Mouse (Mus musculus): ENCODE measurements around the gene Clec4g. TPM values are rescaled to one million over a fixed set of nuclear protein-coding genes. Genes with fewer than 3 reads are reported as not detected.

The Clec4g gene
- polyA plus RNA-seq, 1 experiment, result 11.6 TPM

GRCm38 (mm10) chr8:3711646-3712045, 8.8 kb downstream of the Clec4g start:
- TF ChIP-seq FLI1 (IDR thresholded peaks at IDR 0.05; ENCODE audit: low read length), result no peak
- no peak; the same call in 2 of the 3 replicates for TF ChIP-seq GATA1 (IDR thresholded peaks at IDR 0.05; ENCODE audit: borderline replicate concordance, low read length)
- Histone ChIP-seq H3K9me3 (no peaks in the 10 kb centered on the region), H3K4me1 (peaks cover 59% of the 10 kb centered on the region), H3K4me3 (replicated peaks) (peak overlapping the region; percentile 84), H3K36me3 (replicated peaks; ENCODE audit: low read length) (no peaks in the 10 kb centered on the region), H3K27me3 (replicated peaks) (peaks cover 11% of the 10 kb centered on the region)

- Histone ChIP-seq H3K36me3 (replicated peaks; ENCODE audit: low read length) (no peaks in the 10 kb centered on the region), H3K4me1 (peaks cover 67% of the 10 kb centered on the region), H3K9me3 (no peaks in the 10 kb centered on the region), H3K27me3 (replicated peaks) (peaks cover 9% of the 10 kb centered on the region), H3K4me3 (replicated peaks) (peak overlapping the region; percentile 14)
- TF ChIP-seq FLI1 (IDR thresholded peaks at IDR 0.05; ENCODE audit: low read length) (no peak), GATA1 (IDR thresholded peaks at IDR 0.05; ENCODE audit: borderline replicate concordance, low read length) (no peak)
Observed at GRCm38 (mm10) chr8:3710312-3710711, 10.1 kb downstream of the Clec4g start.

DNA sequence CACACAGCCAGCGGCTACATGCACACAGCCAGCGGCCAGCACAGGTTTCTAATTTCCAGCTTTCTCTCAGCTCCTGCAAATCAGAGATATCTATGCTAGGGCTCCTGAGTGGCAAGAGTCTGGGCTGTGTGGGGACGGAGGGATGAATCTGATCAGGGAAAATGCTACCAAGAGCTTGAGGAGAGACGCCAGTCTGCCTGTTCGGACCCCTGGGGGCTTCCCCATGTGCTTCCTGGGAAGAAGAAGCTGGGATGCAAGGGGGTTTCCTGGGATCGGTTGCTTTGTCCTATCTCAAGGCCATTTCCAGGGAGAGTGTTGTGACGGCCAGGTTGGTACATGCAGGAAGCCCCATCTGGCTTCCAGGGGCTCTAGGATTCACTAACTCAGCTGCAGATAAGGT, 12.8 kb downstream of the Clec4g start:
- no peaks in the 10 kb centered on the region for H3K9me3 ChIP-seq
- no peak overlapping the region for H3K4me3 ChIP-seq (replicated peaks)
- no peak for TF ChIP-seq GATA1 (IDR thresholded peaks at IDR 0.05; ENCODE audit: borderline replicate concordance, low read length)
- TF ChIP-seq FLI1 (IDR thresholded peaks at IDR 0.05; ENCODE audit: low read length), result no peak
- H3K4me1 ChIP-seq, result peaks cover 69% of the 10 kb centered on the region
- H3K36me3 ChIP-seq (replicated peaks; ENCODE audit: low read length), result no peaks in the 10 kb centered on the region
- H3K27me3 ChIP-seq (replicated peaks), result peaks cover 9% of the 10 kb centered on the region

GRCm38 (mm10) chr8:3705711-3706110, 14.7 kb downstream of the Clec4g start:
- no peaks in the 10 kb centered on the region for H3K36me3 ChIP-seq (replicated peaks; ENCODE audit: low read length)
- no peak overlapping the region for H3K4me3 ChIP-seq (replicated peaks)
- no peak for TF ChIP-seq FLI1 (IDR thresholded peaks at IDR 0.05; ENCODE audit: low read length)
- TF ChIP-seq GATA1 (IDR thresholded peaks at IDR 0.05; ENCODE audit: borderline replicate concordance, low read length), result no peak
- H3K9me3 ChIP-seq, result no peaks in the 10 kb centered on the region
- peaks cover 63% of the 10 kb centered on the region for H3K4me1 ChIP-seq
- peaks cover 9% of the 10 kb centered on the region for H3K27me3 ChIP-seq (replicated peaks)

- TF ChIP-seq GATA1 (IDR thresholded peaks at IDR 0.05; ENCODE audit: borderline replicate concordance, low read length), result no peak
- no peak for TF ChIP-seq FLI1 (IDR thresholded peaks at IDR 0.05; ENCODE audit: low read length)
- Histone ChIP-seq H3K4me1 (peaks cover 42% of the 10 kb centered on the region), H3K27me3 (replicated peaks) (peaks cover 10% of the 10 kb centered on the region), H3K4me3 (replicated peaks) (no peak overlapping the region), H3K9me3 (no peaks in the 10 kb centered on the region), H3K36me3 (replicated peaks; ENCODE audit: low read length) (no peaks in the 10 kb centered on the region)
Observed at GRCm38 (mm10) chr8:3701491-3701890, 19.0 kb downstream of the Clec4g start.

- Histone ChIP-seq H3K36me3 (replicated peaks; ENCODE audit: low read length) (no peaks in the 10 kb centered on the region), H3K9me3 (no peaks in the 10 kb centered on the region), H3K4me1 (peaks cover 11% of the 10 kb centered on the region), H3K27me3 (replicated peaks) (peaks cover 24% of the 10 kb centered on the region), H3K4me3 (replicated peaks) (no peak within 1 kb of the TSS)
- TF ChIP-seq FLI1 (IDR thresholded peaks at IDR 0.05; ENCODE audit: low read length), result no peak
- TF ChIP-seq GATA1 (IDR thresholded peaks at IDR 0.05; ENCODE audit: borderline replicate concordance, low read length), result no peak
Observed at GRCm38 (mm10) chr8:3694121-3694520, 26.3 kb downstream of the Clec4g start, which contains the start of gene Fcer2a. TSS of gene Fcer2a (minus strand) at chr8:3694175.

DNA sequence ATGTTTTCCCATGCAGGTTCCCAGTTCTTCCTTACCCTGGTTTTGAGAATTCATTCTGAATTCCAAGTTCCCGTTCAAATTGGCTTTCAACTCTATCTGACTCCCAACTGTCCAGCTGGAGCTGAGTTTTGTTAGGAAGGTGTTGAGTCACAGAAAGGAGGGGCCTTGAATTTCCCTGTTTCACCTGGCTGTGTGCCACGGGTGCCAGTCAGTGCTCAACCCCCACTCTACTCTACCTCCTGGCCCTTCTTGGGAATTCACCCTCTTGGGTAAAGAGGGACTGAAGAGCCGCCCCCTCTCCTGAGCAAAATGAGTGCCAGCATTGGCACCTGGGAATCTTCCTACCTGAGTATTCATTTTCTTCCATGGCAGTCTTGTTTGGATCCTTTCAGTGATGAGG, 29.7 kb downstream of the Clec4g start:
- no peak overlapping the region for H3K4me3 ChIP-seq (replicated peaks)
- TF ChIP-seq GATA1 (IDR thresholded peaks at IDR 0.05; ENCODE audit: borderline replicate concordance, low read length) (no peak), FLI1 (IDR thresholded peaks at IDR 0.05; ENCODE audit: low read length) (no peak)
- no peaks in the 10 kb centered on the region for H3K36me3 ChIP-seq (replicated peaks; ENCODE audit: low read length)
- H3K27me3 ChIP-seq (replicated peaks), result peaks cover 21% of the 10 kb centered on the region
- peaks cover 37% of the 10 kb centered on the region for H3K4me1 ChIP-seq
- no peaks in the 10 kb centered on the region for H3K9me3 ChIP-seq

DNA sequence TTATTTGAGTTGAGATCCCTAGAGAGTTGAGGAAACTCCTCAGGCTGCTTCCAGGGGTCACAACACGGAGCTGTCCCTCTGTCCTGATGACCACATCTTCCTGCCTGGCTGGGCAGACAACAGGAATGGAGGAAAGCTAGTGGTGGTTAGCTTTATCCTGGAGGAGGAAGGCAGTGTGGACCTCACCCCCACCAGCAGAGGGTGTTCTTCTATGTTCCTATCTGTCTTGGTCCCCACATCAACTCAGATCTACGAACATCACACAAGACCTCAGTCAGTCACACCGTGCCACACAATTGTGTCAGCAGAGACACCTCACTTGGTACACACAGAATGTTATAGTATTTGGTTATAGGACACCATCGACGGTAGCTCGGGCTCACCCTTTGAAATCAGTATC, 32.9 kb downstream of the Clec4g start:
- no peaks in the 10 kb centered on the region for H3K9me3 ChIP-seq
- H3K4me3 ChIP-seq (replicated peaks), result peak overlapping the region; percentile 54
- H3K4me1 ChIP-seq, result peaks cover 58% of the 10 kb centered on the region
- TF ChIP-seq GATA1 (IDR thresholded peaks at IDR 0.05; ENCODE audit: borderline replicate concordance, low read length) (no peak), FLI1 (IDR thresholded peaks at IDR 0.05; ENCODE audit: low read length) (no peak)
- H3K27me3 ChIP-seq (replicated peaks), result peaks cover 18% of the 10 kb centered on the region
- H3K36me3 ChIP-seq (replicated peaks; ENCODE audit: low read length), result peaks cover 11% of the 10 kb centered on the region

- TF ChIP-seq GATA1 (IDR thresholded peaks at IDR 0.05; ENCODE audit: borderline replicate concordance, low read length), result no peak
- TF ChIP-seq FLI1 (IDR thresholded peaks at IDR 0.05; ENCODE audit: low read length), result no peak
- Histone ChIP-seq H3K27me3 (replicated peaks) (peaks cover 11% of the 10 kb centered on the region), H3K36me3 (replicated peaks; ENCODE audit: low read length) (peaks cover 31% of the 10 kb centered on the region)
Observed at GRCm38 (mm10) chr8:3685422-3685821, 35.0 kb downstream of the Clec4g start.

GRCm38 (mm10) chr8:3684530-3684929, 35.9 kb downstream of the Clec4g start:
- peaks cover 4% of the 10 kb centered on the region for H3K27me3 ChIP-seq (replicated peaks)
- no peak for TF ChIP-seq GATA1 (IDR thresholded peaks at IDR 0.05; ENCODE audit: borderline replicate concordance, low read length)
- TF ChIP-seq FLI1 (IDR thresholded peaks at IDR 0.05; ENCODE audit: low read length), result no peak
- no peaks in the 10 kb centered on the region for H3K9me3 ChIP-seq
- H3K36me3 ChIP-seq (replicated peaks; ENCODE audit: low read length), result peaks cover 40% of the 10 kb centered on the region
- H3K4me3 ChIP-seq (replicated peaks), result no peak overlapping the region
- peaks cover 77% of the 10 kb centered on the region for H3K4me1 ChIP-seq

More at GRCm38 (mm10) chr8:3685422-3685821, 35.0 kb downstream of the Clec4g start:
- H3K9me3 ChIP-seq, result no peaks in the 10 kb centered on the region
- H3K4me3 ChIP-seq (replicated peaks), result no peak overlapping the region
- H3K4me1 ChIP-seq, result peaks cover 72% of the 10 kb centered on the region

Measured in megakaryocyte, embryonic 14.5 days (primary cell).